Mouse (Mus musculus): ENCODE results near the gene 9530068E07Rik.
A peak's percentile ranks its signal among the peaks of the same experiment; 100 is the strongest.
"Not testable (repeated sequence)": the region's sequence is repeated elsewhere in the genome, so short reads cannot be mapped to it uniquely, and the experiment has no call there.

The 9530068E07Rik gene

GRCm38 (mm10) chr11:52395940-52396596 is at the start of gene 9530068E07Rik:
TSS of gene 9530068E07Rik (plus strand) at chr11:52396428.
- DNase-seq (ENCODE audit: extremely low spot score), result peak; percentile 89

GRCm38 (mm10) chr11:52346635-52347005 is 49.6 kb upstream of the 9530068E07Rik start:
- peak; percentile 78 for DNase-seq (ENCODE audit: extremely low spot score)

DNA sequence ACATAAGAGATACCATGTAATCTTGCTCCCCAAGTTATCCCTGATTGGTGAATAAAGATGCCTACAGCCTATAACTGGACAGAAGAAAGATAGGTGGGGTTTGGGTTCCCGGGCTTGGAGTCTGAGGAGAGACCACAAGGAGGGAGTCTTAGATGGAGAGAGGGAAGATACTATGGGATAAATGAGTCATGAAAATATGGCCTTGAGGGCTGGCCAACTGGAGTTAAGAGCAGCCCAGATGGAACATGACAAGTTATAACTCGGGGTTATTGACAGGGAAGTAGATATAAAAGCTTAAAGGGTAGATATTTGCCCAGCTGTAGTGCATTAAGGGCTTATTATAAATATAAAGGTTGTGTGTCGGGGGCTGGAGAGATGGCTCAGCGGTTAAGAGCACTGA is 48.1 kb upstream of the 9530068E07Rik start:
- no peak for DNase-seq (ENCODE audit: extremely low spot score)

DNA sequence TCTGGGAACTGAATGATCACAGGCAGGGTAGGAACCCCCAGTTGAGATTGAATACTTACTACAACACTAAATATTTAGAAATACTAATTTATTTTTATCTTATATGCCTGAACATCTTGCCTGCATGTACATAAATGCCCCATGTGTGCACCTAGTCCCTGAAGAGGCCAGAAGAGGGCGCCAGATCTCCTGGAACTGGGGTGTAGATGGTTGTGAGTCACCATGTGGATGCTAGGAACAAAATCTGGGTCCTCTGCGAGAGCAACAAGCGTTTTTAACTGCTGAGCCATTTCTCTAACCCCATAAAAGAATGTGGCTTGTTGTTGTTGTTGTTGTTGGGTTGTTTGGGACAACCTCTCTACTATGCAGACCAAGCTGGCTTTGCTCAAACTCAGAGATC is 47.5 kb upstream of the 9530068E07Rik start:
- no peak for DNase-seq (ENCODE audit: extremely low spot score)

DNA sequence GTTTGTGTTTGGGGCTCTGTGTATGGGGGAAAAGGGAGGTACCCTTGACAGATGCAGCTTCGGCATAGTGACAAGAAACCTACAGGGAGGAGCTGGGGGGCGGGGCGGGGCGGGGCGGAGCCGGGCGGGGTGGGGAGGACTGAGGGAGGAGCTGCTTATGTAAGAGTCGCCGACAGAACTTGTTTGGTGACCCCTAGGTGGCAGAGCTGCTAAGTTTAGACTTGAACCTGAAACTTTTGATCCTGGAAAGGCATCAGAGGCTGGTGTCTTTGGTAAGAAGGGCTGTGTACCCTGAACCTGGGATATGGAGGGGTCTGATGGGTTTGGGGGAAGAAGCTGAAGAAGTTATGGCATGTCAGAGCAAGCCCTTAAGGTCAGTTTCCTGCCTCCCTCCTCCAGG is 45.3 kb upstream of the 9530068E07Rik start:
- DNase-seq (ENCODE audit: extremely low spot score), result peak; percentile 61

DNA sequence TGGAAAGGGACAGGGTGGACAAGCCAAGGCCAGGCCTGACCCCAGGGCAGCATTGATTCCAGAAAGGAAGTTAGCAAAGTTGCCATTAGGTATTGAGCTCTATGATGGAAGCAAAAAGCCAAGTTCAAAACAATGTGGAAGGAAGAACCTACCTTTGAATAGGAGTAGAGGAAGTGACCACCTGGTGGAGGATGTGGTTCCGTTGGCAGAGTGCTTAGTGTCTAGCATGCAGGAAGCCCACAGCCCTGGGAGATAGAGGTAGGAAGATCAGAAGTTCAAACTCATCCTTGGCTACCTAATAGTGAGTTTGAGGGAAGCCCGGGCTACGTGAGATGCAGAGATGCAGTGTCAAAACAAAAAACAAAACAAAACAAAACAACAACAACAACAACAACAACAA is 44.0 kb upstream of the 9530068E07Rik start:
- DNase-seq (ENCODE audit: extremely low spot score), result no peak

GRCm38 (mm10) chr11:52354644-52355043 is 41.6 kb upstream of the 9530068E07Rik start:
- no peak for DNase-seq (ENCODE audit: extremely low spot score)

DNA sequence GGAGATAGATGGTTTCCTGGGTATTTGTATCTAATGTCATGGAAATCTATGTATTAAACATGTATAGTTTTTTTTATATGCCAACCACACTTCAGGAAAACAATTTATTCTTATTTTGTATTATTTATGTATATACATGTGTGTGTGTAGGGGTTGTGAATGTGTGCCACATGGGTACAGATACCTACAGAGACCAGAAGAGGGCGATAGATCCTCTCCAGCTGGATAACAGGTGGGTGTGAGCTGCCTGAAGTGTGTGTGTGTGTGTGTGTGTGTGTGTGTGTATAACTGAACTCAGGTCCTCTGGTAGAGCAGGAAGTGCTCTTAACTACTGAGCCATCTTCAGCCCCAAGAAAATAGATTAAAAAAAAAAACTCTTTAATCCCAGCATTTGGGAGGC is 40.6 kb upstream of the 9530068E07Rik start:
- no peak for DNase-seq (ENCODE audit: extremely low spot score)

DNA sequence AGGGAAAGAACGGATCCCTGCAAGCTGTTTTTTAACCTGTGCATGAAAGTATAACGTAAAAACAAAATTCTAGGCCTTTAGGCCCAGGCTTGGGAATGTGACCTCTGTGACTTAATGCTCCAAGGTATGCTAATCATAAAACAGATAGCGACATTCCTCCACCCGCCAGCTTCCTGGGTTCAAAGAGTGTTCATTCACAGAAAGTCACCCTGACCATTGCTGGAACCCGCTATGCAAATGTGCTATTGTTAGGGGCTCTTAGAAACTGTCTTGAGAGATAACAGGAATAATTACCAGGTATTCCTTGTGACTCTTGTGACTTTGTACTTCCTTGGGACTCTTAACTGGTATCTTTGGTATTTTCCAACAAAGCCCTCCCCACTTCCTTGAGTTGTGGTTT is 39.1 kb upstream of the 9530068E07Rik start:
- DNase-seq (ENCODE audit: extremely low spot score), result not testable (repeated sequence)

DNA sequence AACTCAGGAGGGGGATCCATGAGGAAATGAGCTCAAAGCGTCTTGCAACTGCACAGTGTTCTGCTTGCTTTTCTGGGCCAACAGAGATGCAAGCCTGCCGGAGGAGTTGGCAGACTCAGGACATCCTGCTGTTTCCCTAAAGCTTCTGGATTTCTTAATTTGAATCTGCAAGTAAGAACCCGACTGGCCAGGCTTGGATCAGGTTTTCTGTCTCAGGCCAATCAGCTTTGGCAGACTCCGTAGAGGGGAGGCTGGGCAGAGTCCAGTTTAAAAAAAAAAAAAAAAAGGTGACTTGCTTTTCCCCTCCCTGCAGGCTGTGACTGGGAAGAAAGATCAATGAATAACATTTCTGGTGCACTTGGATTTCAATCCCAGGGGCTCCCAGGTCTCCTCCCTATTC is 37.7 kb upstream of the 9530068E07Rik start:
- no peak for DNase-seq (ENCODE audit: extremely low spot score)

- DNase-seq (ENCODE audit: extremely low spot score), result peak; percentile 63
Measured at GRCm38 (mm10) chr11:52359686-52360470, 36.4 kb upstream of the 9530068E07Rik start.

DNA sequence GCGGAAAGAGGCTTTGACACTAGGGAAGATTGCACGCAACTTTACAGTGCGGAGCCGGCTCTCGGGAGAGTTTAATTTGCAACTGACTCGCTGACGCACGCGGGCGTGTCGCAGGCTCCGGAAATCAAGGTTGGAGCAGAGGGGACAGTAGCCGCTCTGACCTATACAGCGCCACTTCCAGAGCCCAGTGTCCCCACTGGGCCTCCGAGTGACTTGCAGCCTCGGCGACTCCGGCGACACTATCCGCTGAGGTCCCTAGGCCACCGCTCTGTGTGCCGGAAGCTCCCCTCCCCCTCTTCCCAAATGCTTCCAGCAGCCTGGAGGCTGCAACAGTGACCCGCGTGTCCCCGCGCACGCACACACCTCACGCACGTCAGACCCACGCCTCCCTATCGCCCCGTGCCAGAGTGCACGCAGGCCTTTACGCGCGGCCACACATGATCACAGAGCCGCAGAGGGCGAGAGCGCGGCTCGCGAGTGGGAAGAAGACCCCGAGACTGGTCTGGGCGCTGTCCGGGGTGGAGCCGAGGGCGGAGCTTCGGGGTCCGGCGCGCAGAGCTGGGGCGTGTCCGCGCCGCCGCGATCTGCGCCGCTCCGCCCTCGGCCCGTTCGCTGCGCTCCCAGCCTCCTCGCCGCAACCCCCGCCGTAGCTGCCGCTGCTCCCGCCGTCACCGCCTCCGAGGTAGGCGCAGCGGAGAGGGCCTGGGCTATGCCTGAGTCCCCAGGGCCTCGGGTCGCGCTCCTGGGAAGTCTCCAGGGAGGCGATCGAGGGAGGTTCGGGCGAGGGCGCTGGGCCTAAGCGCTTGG is 35.6 kb upstream of the 9530068E07Rik start, which contains the start of gene Vdac1:
Gene Vdac1 (plus strand): TSS at position 390 of the 807 bp plus-strand sequence.
- peak; percentile 92 for DNase-seq (ENCODE audit: extremely low spot score)

DNA sequence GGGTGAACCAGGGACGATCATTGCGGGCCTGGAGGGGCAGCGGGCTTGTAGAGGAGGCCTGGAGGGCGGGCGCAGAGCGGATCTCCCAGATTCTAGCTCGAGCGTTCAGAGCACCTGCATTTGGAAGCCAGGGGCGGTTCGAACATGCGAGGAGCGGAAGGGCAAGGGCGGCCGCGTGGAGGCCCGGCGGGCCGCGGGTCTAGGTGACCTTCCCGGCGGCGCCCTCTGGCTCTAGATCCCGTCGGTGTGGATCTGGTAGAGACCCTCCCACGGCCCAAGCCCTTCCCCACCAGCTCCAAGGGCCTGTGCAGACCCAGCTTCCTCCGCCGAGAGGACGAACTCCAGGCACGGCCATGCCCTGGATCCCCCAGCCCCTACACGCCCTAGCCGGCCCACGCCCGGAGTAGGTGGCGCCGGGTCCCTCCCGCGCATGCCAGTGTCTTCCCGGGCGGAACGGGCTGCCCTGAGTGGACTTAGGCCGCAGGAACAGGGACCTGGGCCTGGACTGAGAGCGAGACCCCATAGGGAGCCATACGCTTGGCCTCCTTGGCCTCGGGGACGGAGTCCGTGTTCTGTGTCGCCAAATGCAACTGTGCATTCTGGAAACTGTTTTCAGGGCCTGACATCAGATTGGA is 34.8 kb upstream of the 9530068E07Rik start:
- DNase-seq (ENCODE audit: extremely low spot score), result no peak

DNA sequence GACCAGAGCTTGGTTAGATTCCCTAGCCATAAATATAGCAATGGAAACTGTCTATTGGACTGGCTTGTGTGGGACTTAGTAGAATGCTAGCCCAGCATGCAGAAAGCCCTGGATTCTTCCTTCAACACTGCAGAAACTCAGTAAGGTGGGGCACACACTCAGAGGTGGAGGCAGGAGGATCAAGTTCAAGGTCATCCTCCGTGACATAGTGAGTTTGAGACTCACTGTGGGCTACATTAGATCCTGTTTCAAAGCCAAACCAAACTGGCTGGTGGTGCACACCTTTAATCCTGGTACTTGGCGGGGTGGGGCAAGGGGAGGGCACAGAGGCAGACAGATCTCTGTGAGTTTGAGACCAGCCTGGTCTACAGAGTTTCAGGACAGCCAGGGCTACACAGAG is 31.9 kb upstream of the 9530068E07Rik start:
- no peak for DNase-seq (ENCODE audit: extremely low spot score)

- no peak for DNase-seq (ENCODE audit: extremely low spot score)
Measured at GRCm38 (mm10) chr11:52365143-52365542, 31.1 kb upstream of the 9530068E07Rik start.

DNA sequence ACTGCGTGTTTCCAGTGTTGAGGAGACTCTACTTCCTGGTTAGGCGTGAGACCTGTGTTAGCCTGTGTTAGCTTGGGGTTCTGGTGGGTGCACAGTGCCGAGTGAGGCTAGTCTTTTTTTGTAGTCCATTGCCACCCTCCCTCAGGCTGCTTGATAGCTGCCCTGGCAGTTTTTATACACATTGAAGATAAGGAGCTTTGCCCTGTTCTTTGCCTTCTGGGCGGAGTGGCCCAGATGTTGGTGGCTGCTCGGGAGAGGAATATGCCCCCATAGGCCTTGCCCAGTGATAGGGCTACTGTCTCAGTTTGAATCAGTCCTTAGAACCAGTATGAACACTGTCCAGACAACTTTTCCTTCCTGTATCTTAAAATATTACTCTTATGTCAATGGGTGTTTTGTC is 29.9 kb upstream of the 9530068E07Rik start:
- DNase-seq (ENCODE audit: extremely low spot score), result no peak

GRCm38 (mm10) chr11:52368176-52368985 is 27.8 kb upstream of the 9530068E07Rik start:
- DNase-seq (ENCODE audit: extremely low spot score), result no peak

DNA sequence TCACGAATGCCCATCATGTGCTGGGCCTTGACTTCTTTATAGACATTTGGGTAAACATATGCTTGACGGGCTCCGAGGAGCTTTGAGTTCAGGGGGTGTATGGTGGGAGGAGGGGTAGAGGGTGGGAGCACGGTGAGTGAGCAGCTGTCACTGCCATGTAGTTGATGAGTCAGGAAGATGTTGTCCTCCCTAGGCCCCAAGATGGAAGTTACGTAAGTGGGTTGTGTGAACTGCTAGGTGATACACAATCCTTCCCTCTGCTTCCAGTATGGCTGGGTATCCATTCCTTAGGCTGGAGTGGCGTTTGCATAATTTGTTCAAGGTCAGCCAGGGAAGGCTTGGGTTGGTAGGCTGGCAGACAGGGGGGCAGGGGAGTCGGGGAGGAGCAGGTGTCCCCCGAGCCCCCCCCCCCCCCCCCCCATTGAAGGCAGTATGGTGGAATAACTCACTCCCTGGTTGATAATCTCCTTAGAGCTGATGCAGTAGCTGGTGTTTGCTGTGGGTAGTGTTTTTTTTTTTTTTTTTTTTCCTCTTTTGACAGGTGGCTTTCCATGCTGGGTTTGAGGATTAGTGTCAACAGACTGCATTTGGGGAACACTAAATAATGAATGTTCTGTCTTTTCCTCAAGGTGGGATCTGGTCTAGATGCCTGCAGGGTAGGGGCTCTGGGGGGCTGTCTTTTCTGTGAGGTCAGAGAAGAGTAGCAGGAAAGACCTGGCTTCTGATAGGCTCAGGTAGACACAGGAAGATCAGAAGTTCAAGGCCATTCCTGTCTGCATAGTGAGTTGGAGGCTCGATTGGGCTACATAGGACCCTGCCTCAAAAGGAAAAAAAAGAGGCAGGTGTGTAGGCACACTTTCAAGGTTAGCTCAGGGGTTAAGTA is 26.7 kb upstream of the 9530068E07Rik start:
- DNase-seq (ENCODE audit: extremely low spot score), result no peak

DNA sequence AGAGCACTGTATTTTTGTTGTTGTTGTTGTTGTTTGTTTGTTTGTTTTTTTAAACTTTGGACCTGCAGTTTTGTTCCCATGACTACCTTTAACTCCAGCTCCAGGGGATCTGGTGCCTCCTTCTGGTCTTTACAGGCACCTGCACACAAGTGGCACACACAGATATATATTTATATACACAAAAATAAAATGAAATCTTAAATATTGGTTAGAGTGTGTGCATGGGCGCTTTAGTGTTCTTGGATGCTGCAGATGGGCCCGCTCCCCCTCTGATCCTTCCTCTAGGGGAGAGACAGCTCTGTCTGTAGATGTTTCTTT is 26.1 kb upstream of the 9530068E07Rik start:
- no peak for DNase-seq (ENCODE audit: extremely low spot score)

DNA sequence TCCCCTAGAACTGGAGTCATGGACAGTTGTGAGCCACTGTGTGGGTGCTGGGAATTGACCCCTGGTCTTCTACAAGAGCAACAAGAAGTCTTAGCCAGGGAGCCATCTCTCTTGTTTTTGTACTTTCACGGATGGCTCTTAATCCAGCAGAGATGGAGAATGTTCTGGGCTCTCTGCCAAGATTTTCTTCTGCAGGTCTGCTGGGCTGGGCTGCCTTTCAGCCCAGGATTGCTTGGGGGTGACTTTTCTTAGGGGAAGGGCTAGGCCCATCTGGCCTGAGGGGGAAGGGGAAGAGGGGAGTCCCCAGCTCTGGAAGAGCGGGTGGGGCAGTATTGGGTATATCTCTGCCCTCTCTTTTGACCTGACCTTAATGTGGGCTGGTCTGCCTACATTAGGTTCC is 25.7 kb upstream of the 9530068E07Rik start:
- DNase-seq (ENCODE audit: extremely low spot score), result no peak
